Mouse (Mus musculus): ENCODE measurements around the gene Gcfc2. TPM values are rescaled to one million over a fixed set of nuclear protein-coding genes. Genes with fewer than 3 reads are reported as not detected.

The Gcfc2 gene
- total RNA-seq (2021) = 10 to 100 TPM in 1 of 2 experiments, 1 to 10 TPM in 1; 7.2 to 11.7 TPM
- long read RNA-seq, experiment 1, full-length matches to known transcripts = 3 of 8 reads
- long read RNA-seq, experiment 1, partial matches to known transcripts = 2 of 8 reads
- long read RNA-seq, experiment 1, other reads (novel, unspliced or antisense) = 3 of 8 reads
- long read RNA-seq, experiment 2, full-length matches to known transcripts = 2 of 5 reads
- long read RNA-seq, experiment 2, partial matches to known transcripts = 1 of 5 reads
- long read RNA-seq, experiment 2, other reads (novel, unspliced or antisense) = 2 of 5 reads

GRCm38 (mm10) chr6:81923523-81924142 lies at the start of gene Gcfc2:
Gene Gcfc2 (plus strand): TSS chr6:81923669.
- peak; percentile 97 to 98 for DNase-seq (ENCODE audit: low spot score in 2 of 2)

GRCm38 (mm10) chr6:81895678-81896230 lies 27.7 kb upstream of the Gcfc2 start:
- DNase-seq (ENCODE audit: low spot score in 2 of 2) = no peak

- DNase-seq (ENCODE audit: low spot score in 2 of 2) = no peak
These were observed 13.1 kb upstream of the Gcfc2 start for GRCm38 (mm10) chr6:81910302-81910855.

- DNase-seq (ENCODE audit: low spot score in 2 of 2) = peak in 1 of 2 experiments; percentile 14
These were observed 12.2 kb upstream of the Gcfc2 start for GRCm38 (mm10) chr6:81911244-81911643.

GRCm38 (mm10) chr6:81911713-81912112 lies 11.8 kb upstream of the Gcfc2 start:
- no peak for DNase-seq (ENCODE audit: low spot score in 2 of 2)

- peak; percentile 56 to 72 for DNase-seq (ENCODE audit: low spot score in 2 of 2)
These were observed 11.3 kb upstream of the Gcfc2 start for GRCm38 (mm10) chr6:81912177-81912576.

GRCm38 (mm10) chr6:81924304-81924703 lies 835 bp downstream of the Gcfc2 start:
- no peak for DNase-seq (ENCODE audit: low spot score in 2 of 2)

- no peak for DNase-seq (ENCODE audit: low spot score in 2 of 2)
These were observed 5.9 kb downstream of the Gcfc2 start for GRCm38 (mm10) chr6:81929402-81929801.

- no peak for DNase-seq (ENCODE audit: low spot score in 2 of 2)
These were observed 9.8 kb downstream of the Gcfc2 start for GRCm38 (mm10) chr6:81933281-81933680.

- DNase-seq (ENCODE audit: low spot score in 2 of 2) = no peak
These were observed 18.2 kb downstream of the Gcfc2 start for GRCm38 (mm10) chr6:81941718-81942117.

GRCm38 (mm10) chr6:81943281-81943680 lies 19.8 kb downstream of the Gcfc2 start:
- no peak for DNase-seq (ENCODE audit: low spot score in 2 of 2)

GRCm38 (mm10) chr6:81944432-81944831 lies 21.0 kb downstream of the Gcfc2 start:
- DNase-seq (ENCODE audit: low spot score in 2 of 2) = no peak

- DNase-seq (ENCODE audit: low spot score in 2 of 2) = peak in 1 of 2 experiments; percentile 18
These were observed 23.4 kb downstream of the Gcfc2 start for GRCm38 (mm10) chr6:81946906-81947305.

GRCm38 (mm10) chr6:81955133-81955532 lies 31.7 kb downstream of the Gcfc2 start:
- no peak for DNase-seq (ENCODE audit: low spot score in 2 of 2)

- no peak for DNase-seq (ENCODE audit: low spot score in 2 of 2)
These were observed 32.9 kb downstream of the Gcfc2 start for GRCm38 (mm10) chr6:81956399-81956798.

GRCm38 (mm10) chr6:81957992-81958391 lies 34.5 kb downstream of the Gcfc2 start:
- no peak for DNase-seq (ENCODE audit: low spot score in 2 of 2)

GRCm38 (mm10) chr6:81959866-81960265 lies 36.4 kb downstream of the Gcfc2 start:
- DNase-seq (ENCODE audit: low spot score in 2 of 2) = no peak

GRCm38 (mm10) chr6:81960284-81960683 lies 36.8 kb downstream of the Gcfc2 start:
- no peak for DNase-seq (ENCODE audit: low spot score in 2 of 2)

- DNase-seq (ENCODE audit: low spot score in 2 of 2) = peak; percentile 95
These were observed 42.0 kb downstream of the Gcfc2 start, which contains the start of gene Mrpl19 for GRCm38 (mm10) chr6:81965296-81966067. Gene Mrpl19 (minus strand): TSS chr6:81965958.

GRCm38 (mm10) chr6:81966068-81966544 lies 42.6 kb downstream of the Gcfc2 start:
- DNase-seq (ENCODE audit: low spot score in 2 of 2) = no peak

- no peak for DNase-seq (ENCODE audit: low spot score in 2 of 2)
These were observed 47.7 kb downstream of the Gcfc2 start for GRCm38 (mm10) chr6:81971196-81971595.

Data from left cerebral cortex, adult 18-20 months (tissue).